Mouse (Mus musculus) T-cell, adult 2 months (primary cell): ENCODE measurements at regions not wholly inside any gene's neighbourhood (a gene's known extent, or its start where the extent isn't known, plus 50 kb on each side); places are given as distances from the start of the nearest gene placed in this dataset.

ENCODE experiments used
- DNase-seq: peaks from one replicate; pipeline ENCODE4 v3.0.0; 2022; ENCODE audit warnings: low spot score

DNA sequence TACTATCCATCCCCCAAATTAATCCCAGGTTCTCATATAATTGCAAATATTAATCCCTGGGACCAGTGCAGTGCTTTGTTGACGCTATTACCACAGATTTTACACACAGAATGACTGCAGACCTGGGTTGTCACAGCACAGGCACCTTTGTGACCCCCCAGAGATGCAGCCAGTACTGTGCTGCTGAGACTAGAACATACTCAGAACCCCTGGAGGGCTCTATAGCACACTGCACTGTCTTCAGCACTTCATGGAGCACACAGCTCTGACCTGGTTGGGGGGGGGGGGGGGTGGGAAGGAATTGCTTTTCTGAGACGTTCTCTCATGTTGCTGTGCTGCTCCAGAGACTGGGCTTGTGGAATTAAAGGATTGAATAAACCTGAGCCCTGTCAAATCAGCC, 154.9 kb upstream of the Gm34302 start:
- no peak for DNase-seq

DNA sequence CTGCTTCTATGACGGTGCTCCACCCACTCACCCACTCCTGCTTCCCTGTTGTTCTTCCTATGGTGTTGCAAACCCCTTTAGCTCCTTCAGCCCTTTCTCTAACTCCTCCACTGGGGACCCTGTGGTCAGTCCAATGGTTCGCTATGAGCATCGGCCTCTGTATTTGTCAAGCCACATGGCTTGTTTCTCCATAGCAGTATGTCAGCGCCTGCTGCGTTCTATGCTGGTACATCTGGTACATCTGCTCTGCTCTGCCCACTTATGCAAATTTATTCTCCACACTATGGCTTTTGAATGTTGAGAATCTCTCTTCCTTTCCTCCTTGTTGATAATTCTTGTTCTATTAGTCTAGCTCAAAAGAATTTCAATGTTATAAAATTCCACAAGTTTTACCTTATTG, 154.2 kb upstream of the Gm34302 start:
- DNase-seq: no peak

DNA sequence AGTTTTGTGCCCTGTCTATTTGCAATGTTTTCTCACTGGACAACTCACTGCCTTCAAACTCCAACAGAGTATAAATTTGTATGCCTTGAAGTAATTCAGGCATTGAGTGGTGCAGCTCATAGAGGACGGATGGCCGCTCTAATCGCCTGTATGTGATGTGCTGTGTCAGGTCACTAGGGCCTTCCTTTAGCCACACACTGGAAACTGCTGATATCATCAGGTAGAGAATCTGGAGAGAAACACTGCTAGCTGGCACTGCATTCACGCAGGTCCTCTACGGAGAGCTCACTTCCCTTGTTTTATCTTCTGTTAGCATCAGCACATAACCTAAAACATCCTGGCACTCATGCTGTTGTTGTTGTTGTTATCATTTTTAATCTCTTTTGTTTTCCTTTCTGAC, 144.0 kb upstream of the Gm34302 start:
- DNase-seq: no peak

DNA sequence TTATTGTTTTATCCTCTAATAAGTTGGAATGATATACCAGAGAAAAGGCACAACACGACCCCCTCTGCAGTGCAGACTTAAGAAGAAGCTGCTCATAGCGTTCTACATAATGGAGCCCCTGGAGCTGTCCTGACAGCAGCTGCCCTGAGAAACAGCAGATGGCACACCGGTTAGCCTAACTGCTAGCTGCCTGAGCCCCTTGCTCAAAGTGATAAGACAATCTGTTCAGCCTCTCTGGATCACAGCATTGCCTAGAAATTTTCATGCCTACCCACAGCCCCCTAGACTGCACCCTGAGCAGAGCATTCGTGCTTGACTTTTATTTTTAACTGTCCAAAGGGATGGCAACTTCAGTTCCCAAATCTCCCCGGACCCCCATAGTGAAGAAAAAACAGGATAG, 132.4 kb upstream of the Gm34302 start:
- no peak for DNase-seq

DNA sequence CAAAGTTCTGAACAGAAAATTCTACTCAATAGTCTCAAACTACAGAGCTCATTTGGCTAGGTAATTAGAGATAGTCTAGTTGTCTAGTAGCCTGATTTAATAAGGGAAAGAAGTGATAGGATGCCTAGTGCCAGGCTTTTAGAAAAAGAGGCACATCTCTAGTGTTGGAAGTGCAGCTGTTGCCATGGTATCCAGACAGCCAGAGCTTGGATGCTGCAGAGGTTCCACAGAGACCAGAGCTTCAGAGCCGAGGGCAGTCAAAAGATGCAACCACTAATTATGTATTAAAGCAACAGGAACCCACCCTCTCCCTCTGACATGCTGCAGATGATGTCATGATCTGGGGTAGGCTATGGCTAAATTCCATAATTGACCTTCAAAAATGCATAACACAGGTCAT, 130.0 kb upstream of the Gm34302 start:
- no peak for DNase-seq

DNA sequence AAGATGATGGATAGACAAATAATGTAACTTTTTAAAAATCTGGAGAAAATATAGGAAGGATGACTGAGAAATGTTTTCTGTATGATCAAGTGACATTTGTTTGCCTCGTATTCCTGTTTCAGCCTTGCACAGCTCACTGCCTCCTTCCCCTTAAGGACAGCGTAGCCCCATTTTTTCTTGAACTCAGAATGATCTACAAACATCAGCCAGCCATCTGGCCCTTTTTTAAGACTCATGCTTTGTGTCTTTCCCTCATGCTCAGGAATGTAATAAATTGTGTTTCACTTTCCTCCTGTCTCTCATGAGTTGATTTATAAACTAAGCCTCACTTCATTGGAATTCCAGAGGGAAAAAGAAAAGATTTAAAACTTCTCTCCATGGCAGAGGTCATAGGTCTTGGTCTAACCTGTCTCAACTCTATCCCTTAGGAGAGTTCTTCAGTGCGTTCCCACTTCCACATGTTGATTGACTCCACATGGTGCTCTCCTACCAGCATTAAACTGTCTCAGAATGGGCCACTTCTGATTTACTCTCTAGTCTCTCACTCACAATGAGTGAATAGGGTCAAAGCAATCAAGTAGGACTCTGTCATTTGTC, 129.2 kb upstream of the Gm34302 start:
- no peak for DNase-seq

DNA sequence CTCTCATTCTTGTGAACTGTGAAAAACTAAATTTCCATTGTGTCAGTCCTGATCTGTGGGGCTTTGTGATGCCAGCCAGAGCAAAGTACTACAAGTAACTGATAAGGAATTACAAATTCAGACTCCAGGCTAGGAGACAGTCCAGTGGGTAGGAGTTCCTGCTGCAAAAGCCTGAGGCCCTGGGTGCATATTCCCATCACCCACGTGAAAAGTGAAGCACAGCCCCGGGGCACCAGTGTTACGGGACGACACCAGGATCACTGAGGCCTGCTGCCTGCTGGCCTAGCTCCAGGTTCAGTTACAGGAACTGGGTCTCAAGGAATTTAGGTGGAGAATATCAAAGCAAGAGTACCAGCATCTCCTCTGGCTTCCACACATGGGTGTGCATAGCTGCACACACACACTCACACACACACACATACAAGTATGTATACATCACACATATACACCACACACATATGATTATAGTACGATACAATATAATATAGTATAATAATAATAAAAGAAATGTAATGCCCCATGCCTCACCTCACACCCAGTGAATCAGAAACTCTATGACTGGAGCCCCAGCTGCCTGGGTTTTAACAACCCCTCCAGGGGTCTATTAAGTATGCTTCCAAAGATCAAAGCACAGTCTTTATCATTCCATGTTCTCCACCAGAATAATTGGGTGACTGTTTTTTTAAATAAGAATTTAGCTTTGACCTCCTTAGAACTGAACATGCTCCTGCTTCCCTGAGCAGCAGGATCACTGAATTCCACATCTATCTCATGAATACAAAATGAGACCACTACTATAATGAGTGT, 126.6 kb upstream of the Gm34302 start:
- no peak for DNase-seq

DNA sequence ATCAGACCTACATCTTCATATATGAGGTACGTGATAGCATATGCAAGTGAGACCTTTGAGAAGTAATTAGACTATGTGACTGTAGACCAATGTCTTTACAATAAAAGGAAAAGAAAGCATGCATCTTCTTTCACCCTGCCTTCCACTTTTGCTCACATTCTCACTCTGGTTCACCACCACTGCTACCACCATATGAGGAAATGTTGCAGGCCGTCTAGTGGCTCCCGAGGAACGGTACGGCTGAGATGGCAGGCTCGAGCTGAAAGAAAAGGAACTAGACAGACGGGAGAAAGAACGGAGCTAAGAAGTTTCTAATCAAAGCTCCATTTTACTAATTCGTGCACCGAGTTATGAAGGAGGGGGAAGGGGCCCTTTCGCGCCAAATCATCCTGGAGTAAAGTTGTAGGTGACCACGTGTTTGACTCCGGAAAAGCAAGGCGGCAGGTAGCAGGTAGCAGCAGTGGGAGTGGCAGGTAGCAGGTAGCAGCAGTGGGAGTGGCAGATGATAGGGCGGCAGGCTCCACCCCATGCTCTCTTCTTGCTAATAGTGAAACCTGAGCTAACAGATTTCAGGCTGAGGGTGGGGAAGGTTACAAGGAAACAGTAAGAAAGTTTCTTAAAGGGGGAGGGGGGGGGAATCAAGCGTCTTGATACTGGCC, 125.9 kb upstream of the Gm34302 start:
- no peak for DNase-seq

DNA sequence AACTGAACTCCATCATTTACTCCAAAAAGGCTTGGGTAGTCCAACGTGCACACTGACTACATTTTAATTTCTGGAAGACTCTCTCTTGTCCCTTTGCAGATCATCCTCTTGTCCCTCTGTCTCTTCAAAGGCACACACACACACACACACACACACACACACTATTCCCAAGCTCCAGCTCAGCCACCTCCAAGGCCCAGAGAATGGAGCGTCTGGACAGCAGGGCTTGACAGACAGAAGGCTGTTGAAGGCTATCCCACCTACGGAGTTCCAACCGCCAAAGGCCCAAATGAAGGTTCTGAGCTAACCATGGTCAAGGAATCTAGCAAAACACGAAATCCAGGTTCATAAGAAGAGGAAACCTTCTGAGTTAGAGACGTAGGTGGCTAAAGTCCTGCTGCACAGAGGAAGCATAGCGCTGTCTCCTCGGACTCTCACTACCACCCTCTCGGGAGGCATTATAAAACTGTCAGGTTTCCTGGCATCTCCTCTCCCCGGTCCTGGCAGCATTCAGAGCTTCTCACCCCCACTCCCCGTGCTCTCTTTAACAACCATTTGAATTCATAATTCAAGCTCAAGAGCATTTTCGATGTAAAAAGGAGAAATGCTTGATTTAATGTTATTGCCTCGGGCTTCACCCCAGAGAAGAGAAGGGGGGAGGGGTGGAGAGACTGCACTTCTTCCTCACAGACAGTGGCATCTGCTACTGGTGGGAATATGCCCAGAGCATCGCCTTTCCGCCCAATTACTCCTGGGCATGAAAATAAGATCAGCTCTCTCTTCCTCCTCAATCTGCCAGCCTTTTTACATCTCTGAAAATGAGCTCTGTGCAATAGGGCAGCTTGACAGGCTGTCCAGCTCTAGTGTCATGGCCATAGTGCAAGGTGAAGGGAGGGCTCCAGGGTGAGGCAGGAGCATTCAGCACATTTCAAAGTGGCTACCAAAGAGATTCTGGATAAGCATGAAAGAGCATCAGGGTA, 99.3 kb upstream of the Gm34302 start:
- DNase-seq: no peak

DNA sequence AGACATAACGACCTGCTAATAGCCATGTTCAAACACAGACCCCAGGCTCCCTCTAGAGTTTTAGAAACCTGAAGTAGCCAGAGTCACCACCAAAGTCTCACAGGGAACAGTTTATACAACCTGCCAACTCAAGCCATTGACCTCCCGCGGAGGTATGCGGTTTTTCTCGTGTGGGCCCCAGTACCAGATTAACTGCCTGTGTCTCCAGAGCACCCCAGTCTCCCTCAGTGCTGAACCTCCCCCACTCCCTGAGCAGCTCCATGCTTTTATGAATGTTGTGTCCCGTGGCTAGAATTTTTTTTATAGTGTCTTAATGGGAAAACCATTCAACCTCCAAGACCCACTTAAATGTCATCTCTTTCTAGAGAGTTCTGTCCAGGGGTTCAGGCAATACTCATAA, 98.5 kb upstream of the Gm34302 start:
- DNase-seq: no peak

DNA sequence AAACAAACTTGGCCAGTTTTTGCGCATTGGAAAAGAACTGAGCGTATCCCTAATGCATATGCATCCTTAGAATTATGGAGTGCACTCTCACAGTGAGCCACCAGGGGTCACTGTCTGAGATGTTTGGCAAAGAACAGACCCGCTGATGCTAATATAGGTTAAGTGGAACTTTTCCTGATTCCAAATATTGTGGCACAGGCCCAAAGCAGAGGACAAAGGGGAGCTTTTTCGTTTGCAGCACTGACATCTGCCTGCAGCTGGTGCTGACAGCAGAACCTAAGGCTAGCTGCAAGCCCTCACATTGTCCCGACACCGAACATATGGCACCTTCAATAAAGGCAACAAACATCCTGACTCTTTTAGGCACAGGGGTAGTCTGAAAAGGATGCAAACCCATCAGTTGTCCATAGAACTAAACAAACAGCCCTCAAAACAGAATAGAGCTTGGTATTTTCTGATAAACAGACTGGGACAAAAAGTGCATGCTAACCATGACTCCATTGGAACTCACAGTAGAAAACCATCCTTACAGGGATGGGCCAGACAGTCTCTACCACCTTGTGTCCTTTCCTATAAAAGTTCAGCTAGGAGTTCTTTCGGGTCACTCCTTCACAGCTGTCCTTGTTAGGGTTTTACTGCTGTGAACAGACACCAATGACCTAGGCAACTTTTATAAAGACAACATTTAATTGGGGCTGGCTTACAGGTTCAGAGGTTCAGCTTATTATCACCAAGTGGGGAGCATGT, 87.1 kb upstream of the Gm34302 start:
- DNase-seq: peak; percentile 2

DNA sequence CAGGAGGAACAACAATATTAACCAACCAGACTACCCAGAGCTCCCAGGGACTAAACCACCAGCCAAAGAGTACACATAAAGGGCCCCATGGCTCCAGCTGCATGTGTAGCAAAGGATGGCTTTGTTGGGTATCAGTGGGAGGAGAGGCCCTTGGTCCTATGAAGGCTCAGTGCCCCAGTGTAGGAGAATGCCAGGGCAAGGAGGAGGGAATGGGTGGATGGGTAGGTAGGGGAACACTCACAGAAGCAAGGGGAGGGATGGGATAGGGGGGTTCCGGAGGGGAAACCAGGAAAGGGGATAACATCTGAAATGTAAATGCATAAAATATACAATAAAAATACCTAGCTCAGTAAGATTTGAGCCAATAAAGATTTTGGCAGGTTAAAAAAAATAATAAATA, 86.4 kb upstream of the Gm34302 start:
- DNase-seq: no peak

DNA sequence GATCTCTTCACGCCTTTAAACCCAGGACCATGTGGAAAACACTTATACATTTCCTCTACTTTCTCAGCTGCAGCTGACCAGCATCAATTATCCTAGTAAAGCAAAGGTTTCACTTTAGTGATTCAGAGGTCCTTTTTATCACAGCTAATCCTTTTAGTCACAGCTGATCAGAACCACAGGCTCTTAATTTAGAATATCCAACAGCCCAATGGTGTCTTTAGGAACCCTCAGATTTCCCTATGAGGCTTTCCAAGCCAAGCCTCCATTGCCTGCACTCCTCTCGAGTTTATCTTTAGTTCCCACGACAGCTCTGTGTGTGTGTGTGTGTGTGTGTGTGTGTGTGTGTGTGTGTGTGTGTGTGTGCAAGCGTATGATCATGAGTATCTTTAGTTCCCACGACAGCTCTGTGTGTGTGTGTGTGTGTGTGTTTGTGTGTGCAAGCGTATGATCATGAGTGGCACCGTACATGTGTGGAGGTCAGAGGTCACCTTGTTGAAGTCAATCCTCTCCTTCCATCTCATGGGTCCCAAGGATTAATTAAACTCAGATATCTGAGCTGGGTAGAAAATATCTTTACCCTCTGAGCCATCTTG, 85.4 kb upstream of the Gm34302 start:
- DNase-seq: no peak

DNA sequence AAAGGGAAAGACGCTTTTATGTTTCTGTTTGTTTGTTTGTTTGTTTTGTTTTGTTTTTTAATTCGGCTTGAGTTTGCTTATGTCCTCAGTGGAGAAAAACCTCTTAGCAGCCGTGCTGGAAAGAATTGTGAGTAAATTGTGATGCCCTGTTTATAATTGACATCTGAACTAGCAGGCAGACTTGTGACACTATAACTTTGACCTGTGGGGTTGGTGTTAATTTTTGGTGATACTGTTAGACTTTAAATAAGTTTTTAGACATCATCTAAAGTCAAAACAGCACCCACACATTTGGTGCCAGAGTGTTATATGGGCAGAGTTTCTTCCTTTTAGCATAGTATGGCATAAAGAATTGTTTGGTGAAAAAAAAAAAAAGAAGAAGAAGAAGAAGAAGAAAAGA, 84.0 kb upstream of the Gm34302 start:
- DNase-seq: no peak

DNA sequence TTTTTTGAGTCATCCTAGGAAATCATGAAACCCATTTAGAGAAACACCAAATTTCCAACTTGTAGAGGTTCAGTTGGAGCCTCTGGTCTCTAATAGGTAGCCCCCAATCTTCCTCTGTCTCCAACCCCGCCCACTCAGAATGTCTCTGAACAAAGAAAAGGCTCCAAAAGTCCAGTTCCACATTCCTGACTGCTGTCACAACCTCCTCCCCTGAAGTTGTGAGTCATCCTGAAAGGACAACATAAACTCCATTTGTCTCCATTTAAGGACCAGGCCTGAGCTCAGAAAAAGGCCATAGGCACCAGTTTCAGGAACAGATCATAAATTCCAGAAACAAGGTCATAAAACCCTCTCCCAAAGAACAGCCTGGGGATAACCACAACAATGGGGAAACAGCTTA, 79.4 kb upstream of the Gm34302 start:
- DNase-seq: no peak

DNA sequence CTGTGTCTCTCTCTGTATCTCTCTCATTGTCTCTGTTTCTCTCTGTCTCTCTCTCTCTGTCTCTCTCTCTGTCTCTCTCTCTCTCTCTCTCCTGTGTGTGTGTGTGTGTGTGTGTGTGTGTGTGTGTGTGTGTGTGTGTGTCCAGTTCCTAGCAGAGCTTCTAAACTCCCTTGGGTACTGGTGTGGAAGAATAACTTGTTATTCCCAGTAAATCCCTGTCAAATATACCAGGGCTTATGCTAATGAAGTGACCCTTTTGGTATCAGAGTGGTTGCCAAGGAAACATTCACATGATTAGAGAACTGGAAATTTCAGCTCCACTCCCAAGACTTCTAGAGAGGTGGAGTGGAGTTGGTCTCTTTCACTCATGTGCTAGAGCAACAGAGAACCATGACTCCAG, 78.9 kb upstream of the Gm34302 start:
- no peak for DNase-seq

DNA sequence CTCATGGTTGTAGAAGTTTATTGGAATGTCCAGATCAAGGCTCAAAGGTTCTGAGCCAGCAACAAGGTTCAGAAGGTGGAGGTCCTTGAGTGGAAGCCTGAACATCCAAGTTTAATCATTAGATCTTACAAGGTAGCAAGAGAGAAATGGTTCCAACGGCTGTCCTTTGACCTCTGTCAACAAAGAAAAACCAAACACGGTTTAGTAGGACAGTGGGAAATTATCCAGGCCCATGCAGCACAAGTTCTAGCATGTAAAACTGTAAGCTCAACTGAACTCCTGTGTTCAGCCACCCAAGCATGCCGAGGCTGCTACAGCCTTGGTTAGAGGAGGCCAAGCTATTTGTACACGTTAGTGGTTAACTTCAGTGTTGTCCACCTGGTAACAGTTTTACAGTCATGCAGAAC, 77.1 kb upstream of the Gm34302 start:
- DNase-seq: no peak

DNA sequence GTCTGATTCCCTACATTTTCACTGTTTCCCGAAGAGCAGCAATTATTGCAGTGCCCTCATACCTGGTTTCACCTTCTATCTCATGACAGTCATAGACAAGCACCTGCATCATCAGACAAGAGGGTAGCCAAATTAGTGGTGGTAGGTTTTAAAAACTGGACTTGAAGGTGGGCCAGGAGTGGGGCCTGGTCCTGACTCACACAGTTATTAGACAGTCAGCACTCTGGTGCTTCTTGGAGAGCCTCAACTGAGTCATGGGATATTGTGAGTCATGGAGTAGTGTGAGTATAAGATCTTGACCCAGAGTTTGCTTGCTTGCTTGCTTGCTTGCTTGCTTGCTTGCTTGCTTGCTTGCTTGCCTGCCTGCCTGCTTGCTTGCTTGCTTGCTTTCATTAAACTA, 73.1 kb upstream of the Gm34302 start:
- no peak for DNase-seq

DNA sequence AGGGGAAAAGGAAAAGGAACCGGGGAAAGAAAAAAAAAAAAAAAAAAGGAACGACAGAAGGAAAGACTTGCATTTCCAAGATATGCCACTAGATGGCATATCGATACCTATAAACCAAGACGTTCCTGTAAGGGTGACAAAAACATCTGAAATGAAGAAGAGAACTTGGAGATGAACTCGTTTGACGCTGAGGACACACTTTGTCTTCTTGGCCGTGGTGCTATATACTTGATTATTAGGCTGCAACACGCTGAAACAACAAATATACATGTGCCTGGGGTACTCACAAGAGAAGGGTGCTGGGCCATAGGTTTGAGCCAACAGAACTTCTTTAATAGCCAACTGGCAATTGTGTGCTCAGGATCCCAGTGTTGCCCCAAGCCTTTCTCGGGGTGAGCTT, 71.2 kb upstream of the Gm34302 start:
- no peak for DNase-seq

DNA sequence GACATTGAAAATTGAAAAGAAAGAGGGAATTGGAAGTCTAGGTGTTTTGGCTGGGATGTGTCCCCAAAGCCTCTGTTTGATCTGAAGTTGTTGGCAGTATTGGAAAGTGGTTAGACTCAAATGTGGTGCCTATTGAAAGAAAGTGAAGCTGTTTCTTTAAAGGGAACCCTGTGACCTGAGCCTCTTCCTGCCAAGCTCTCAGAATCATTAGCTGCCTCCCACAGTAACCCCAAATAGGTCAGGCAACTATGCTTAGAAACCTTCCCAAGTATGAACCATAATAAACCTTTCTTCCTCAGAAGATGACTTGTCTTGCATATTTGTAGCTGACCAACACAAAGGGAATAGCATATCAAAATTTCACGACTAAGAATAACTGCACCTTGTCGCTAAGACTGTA, 69.7 kb upstream of the Gm34302 start:
- no peak for DNase-seq

DNA sequence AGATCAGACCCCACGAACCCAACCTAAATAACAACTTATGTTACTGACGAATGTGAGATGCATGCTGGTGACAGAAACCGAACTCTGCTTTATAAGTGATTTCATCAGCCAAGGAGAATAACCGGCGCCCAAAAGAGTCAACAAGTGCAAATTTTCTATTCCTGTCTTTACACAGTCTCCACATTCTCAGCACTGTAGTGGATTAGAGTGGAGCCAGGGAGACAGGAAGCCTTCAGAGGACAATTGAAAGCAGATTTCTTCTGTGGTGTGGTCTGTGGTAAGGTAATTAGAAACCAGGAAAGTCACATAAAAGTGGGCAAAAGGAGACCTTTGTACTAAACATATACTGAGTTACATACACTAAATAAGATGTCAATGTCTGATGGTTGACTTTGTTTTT, 68.0 kb upstream of the Gm34302 start:
- DNase-seq: no peak
